10 mouse cellular contexts compared by ENCODE assay signal in genomic region chr11:30211663-30212416, GRCm38 (mm10). TPM values are rescaled to one million over a fixed set of nuclear protein-coding genes. Genes with fewer than 3 reads are reported as not detected.
DNase-seq lines count a peak whose midpoint lies in the region; ATAC-seq lines count a peak whose summit lies in the region.
"Had no signal": no experiment of that assay in that cellular context is flagged by ENCODE, and none has a peak within 500 bp of the region (broad histone marks: within the 10 kb centered on the region; RNA-seq: fewer than 3 reads in every experiment).

No protein-coding gene starts in this region.

- H3K4me2 ChIP-seq in limb, embryonic 12.5 days: no peak overlapping the region

- WGBS in limb, embryonic 12.5 days: 47% methylated on average over 5 of the region's 5 CpGs
- whole genome bisulfite sequencing in limb, embryonic 10.5 days: 43% methylated on average over 5 of the region's 5 CpGs

- peaks cover 38% of the 10 kb centered on the region for H3K4me1 ChIP-seq in limb, embryonic 12.5 days (replicated peaks)
- H3K4me1 ChIP-seq in limb, embryonic 10.5 days: peaks cover 13% of the 10 kb centered on the region

- H3K9ac ChIP-seq in limb, embryonic 12.5 days (replicated peaks): no peak overlapping the region

- H3K27me3 ChIP-seq in limb, embryonic 12.5 days: no peaks in the 10 kb centered on the region
- H3K27me3 ChIP-seq in limb, embryonic 10.5 days (ENCODE audit: low read depth, poor library complexity, severe bottlenecking): no peaks in the 10 kb centered on the region

- peaks cover 3% of the 10 kb centered on the region; the same call in 1 of the 2 replicates for H3K36me3 ChIP-seq in limb, embryonic 12.5 days
- H3K36me3 ChIP-seq in limb, embryonic 10.5 days: 0 out of 2 replicates have a peak, but pooled peaks cover 3% of the 10 kb centered on the region

- no peak overlapping the region for H3K4me3 ChIP-seq in limb, embryonic 12.5 days (replicated peaks)
- H3K4me3 ChIP-seq in limb, embryonic 10.5 days: no peak overlapping the region

- no peak for ATAC-seq in limb, embryonic 12.5 days (ENCODE audit: insufficient number of reproducible peaks, insufficient read depth, low FRiP score, low TSS enrichment, low read depth)

- H3K9me3 ChIP-seq in limb, embryonic 12.5 days: no peaks in the 10 kb centered on the region
- no peaks in the 10 kb centered on the region for H3K9me3 ChIP-seq in limb, embryonic 10.5 days (replicated peaks)

- peak; percentile 56 for DNase-seq in adrenal gland, adult 2 months
- DNase-seq in adrenal gland, postnatal 4 days (ENCODE audit: low spot score in 2 of 2): no peak
- DNase-seq in limb, embryonic 10.5 days (ENCODE audit: low spot score): no peak
- DNase-seq in embryo, embryonic 9.5 days (ENCODE audit: extremely low spot score): peak; percentile 17
- DNase-seq in kidney, postnatal 36 days: peak; percentile 59 to 72
- DNase-seq in urinary bladder, postnatal 14 days (ENCODE audit: low spot score): no peak
- no peak for DNase-seq in cerebellum, postnatal 4 days (ENCODE audit: low spot score in 2 of 2)
- DNase-seq: cerebellum, adult 11 months; retina, postnatal 1 day had no signal

- peak overlapping the region; percentile 35; the same call in 1 of the 2 replicates for H3K27ac ChIP-seq in limb, embryonic 12.5 days
- H3K27ac ChIP-seq in limb, embryonic 10.5 days: no peak overlapping the region

RNA-seq across cellular contexts. Expression of gene Sptbn1, which starts 56.1 kb away (rescaled TPM):
- 100 to 1,000 TPM; 249 to 315 TPM for total RNA-seq in adrenal gland, adult 2 months (2021)
- polyA plus RNA-seq in adrenal gland, adult 2 months (2012; rRNA removed): 40.5 and 53.8 TPM in 2 replicates
- 100 to 1,000 TPM; 275 to 318 TPM for total RNA-seq in adrenal gland, postnatal 4 days (2021)
- 75.6 and 79.2 TPM in 2 replicates for polyA plus RNA-seq in limb, embryonic 12.5 days (2016; fragmentation: Nextera tagmentation; extraction: Ambion mirVana)
- polyA plus RNA-seq in limb, embryonic 10.5 days (2016; fragmentation: Nextera tagmentation; extraction: Ambion mirVana): 55.9 and 64.1 TPM in 2 replicates

Comparison
In these comparisons a context has a peak if more than half of its experiments do, and no peak if none do; other contexts are left out.
1. DNase-seq: peak in adrenal gland, adult 2 months (single experiment), embryo, embryonic 9.5 days (single experiment) and kidney, postnatal 36 days (2 of 2); none in adrenal gland, postnatal 4 days (0 of 2), limb, embryonic 10.5 days (single experiment), urinary bladder, postnatal 14 days (single experiment) and cerebellum, postnatal 4 days (0 of 2).